Mouse (Mus musculus) hindbrain, embryonic 14.5 days (tissue): Measurements from ENCODE around the gene Atg7. TPM values are rescaled to one million over a fixed set of nuclear protein-coding genes. Genes with fewer than 3 reads are reported as not detected.
A peak's percentile ranks its signal among the peaks of the same experiment; 100 is the strongest.

Experiments
- ATAC-seq: fragments of 200-750 bp; cut with Nextera tagmentation; 2 replicates; pipeline ENCODE4 v1.8.0; 2017; ENCODE audit warnings: moderate number of reproducible peaks, mild to moderate bottlenecking, moderate TSS enrichment, moderate library complexity; ENCODE audit not compliant: low FRiP score
- DNase-seq: peaks from one replicate; pipeline ENCODE4 v3.0.0-alpha.2; 2015; ENCODE audit warnings: low spot score
- H3K27ac ChIP-seq: fragments of 300-500 bp; sonication (generic); 2 replicates; pipeline ENCODE4 v1.5.1; 2014; ENCODE audit warnings: mild to moderate bottlenecking, moderate library complexity
- H3K27me3 ChIP-seq: fragments of 300-500 bp; sonication (generic); 2 replicates; pipeline ENCODE4 v1.6.1; 2014; ENCODE audit warnings: mild to moderate bottlenecking, low read length, mixed read lengths; ENCODE audit not compliant: control insufficient read depth, insufficient read depth
- H3K36me3 ChIP-seq: fragments of 300-500 bp; sonication (generic); replicated peaks from 2 replicates; pipeline ENCODE4 v1.6.1; 2014; ENCODE audit not compliant: control insufficient read depth, insufficient read depth
- H3K4me1 ChIP-seq: fragments of 300-500 bp; sonication (generic); replicated peaks from 2 replicates; pipeline ENCODE4 v1.6.1; 2014; ENCODE audit warnings: antibody characterized with exemption, low read length, mixed read lengths; ENCODE audit not compliant: control insufficient read depth, insufficient read depth
- H3K4me2 ChIP-seq: fragments of 300-500 bp; sonication (generic); replicated peaks from 2 replicates; pipeline ENCODE4 v1.6.1; 2014; ENCODE audit warnings: mild to moderate bottlenecking, moderate library complexity
- H3K4me3 ChIP-seq: fragments of 300-500 bp; sonication (generic); replicated peaks from 2 replicates; pipeline ENCODE4 v1.5.1; 2014; ENCODE audit warnings: mild to moderate bottlenecking, low read length
- H3K9ac ChIP-seq: fragments of 300-500 bp; sonication (generic); 2 replicates; pipeline ENCODE4 v1.6.1; 2014
- H3K9me3 ChIP-seq: fragments of 300-500 bp; sonication (generic); 2 replicates; pipeline ENCODE4 v1.6.1; 2016; ENCODE audit warnings: low read length; ENCODE audit not compliant: control insufficient read depth
- WGBS: fragments of 180-500 bp; shearing (Covaris S2); extraction: QIAGEN DNeasy Blood & Tissue Kit; methylation state at CpG from one replicate; pipeline ENCODE4 v1.1.7; 2014; 5-methylcytosine and 5-hydroxymethylcytosine counted together
- polyA plus RNA-seq: library from polyadenylated mRNA; unstranded; fragments of >200 nt; fragmentation: Nextera tagmentation; extraction: Ambion mirVana; gene quantifications from 2 replicates; pipeline ENCODE4 v1.2.1, GENCODE M21; 2014

The Atg7 gene
- polyA plus RNA-seq, 1 experiment from 2014 or later, result 18.9 TPM

DNA sequence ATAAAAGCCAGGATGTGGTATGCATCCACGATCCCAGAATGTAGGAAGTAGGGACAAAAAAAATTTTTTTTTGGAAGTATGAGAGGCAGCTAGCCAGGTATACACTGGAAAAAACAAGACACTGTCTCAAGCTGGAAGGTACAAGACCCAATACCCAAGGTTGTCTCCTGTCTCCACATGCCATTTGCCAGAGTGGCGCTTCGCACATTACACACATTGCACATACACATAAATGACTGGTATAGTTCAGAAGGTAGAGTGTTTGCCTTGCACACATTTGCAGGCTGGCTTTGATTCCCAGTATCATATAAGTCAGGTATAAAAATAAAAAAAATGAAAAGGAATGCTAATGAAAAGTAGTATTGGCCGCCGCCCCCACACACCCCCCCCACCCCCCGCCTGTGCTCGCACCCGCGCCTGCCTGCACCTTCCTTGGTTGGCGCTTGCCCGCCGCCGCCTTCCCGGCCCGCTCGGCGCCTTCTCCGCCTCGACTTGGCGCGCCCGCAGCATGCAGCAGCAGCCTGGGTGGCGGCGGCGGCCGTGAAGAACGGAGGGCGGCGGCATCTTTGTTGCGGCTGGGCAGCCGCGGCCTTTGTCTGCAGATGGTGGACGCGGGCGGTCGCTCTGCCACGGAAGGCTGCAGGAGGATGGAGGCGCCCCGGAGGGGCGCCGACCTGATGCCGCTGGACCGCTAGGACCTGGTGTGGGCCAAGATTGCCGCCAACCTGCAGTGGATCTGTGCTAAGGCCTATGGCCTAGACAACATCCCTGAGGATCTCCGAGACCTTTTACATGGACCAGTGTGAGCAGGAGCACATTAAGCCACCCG, 95.2 kb downstream of the Atg7 start:
- Histone ChIP-seq H3K36me3 (no peaks in the 10 kb centered on the region), H3K9me3 (0 out of 2 replicates have a peak, but pooled peaks cover 13% of the 10 kb centered on the region), H3K9ac (peak overlapping the region; percentile 72), H3K27ac (peak overlapping the region; percentile 44; the same call in 1 of the 2 replicates), H3K27me3 (no peaks in the 10 kb centered on the region), H3K4me3 (peak overlapping the region; percentile 27), H3K4me2 (peak overlapping the region; percentile 58), H3K4me1 (peaks cover 5% of the 10 kb centered on the region)
- WGBS, result 9% methylated on average over 44 of the region's 46 CpGs
- ATAC-seq (peak; percentile 46; the same call in 1 of the 2 replicates), DNase-seq (no peak)

GRCm38 (mm10) chr6:114738760-114739112, 95.8 kb downstream of the Atg7 start:
- H3K4me2 ChIP-seq, result peak overlapping the region; percentile 58
- WGBS, result 80% methylated on average over 4 of the region's 4 CpGs
- no peaks in the 10 kb centered on the region for H3K27me3 ChIP-seq
- H3K4me3 ChIP-seq, result peak overlapping the region; percentile 27
- ATAC-seq (0 out of 2 replicates have a peak, but pooled peaks have one; percentile 4), DNase-seq (no peak)
- H3K36me3 ChIP-seq, result no peaks in the 10 kb centered on the region
- H3K9me3 ChIP-seq, result 0 out of 2 replicates have a peak, but pooled peaks cover 13% of the 10 kb centered on the region
- H3K27ac ChIP-seq, result peak overlapping the region; percentile 44; the same call in 1 of the 2 replicates
- peaks cover 5% of the 10 kb centered on the region for H3K4me1 ChIP-seq
- H3K9ac ChIP-seq, result peak overlapping the region; percentile 72

GRCm38 (mm10) chr6:114742209-114743003, 99.5 kb downstream of the Atg7 start:
- H3K4me1 ChIP-seq, result peaks cover 5% of the 10 kb centered on the region
- H3K4me2 ChIP-seq, result no peak overlapping the region
- no peak overlapping the region for H3K27ac ChIP-seq
- H3K9ac ChIP-seq, result no peak overlapping the region
- H3K36me3 ChIP-seq, result no peaks in the 10 kb centered on the region
- H3K9me3 ChIP-seq, result 0 out of 2 replicates have a peak, but pooled peaks cover 13% of the 10 kb centered on the region
- WGBS, result 95% methylated on average over 12 of the region's 12 CpGs
- ATAC-seq (no peak), DNase-seq (no peak)
- H3K27me3 ChIP-seq, result no peaks in the 10 kb centered on the region
- no peak overlapping the region for H3K4me3 ChIP-seq

GRCm38 (mm10) chr6:114743126-114743525, 100.2 kb downstream of the Atg7 start:
- H3K4me2 ChIP-seq, result no peak overlapping the region
- peaks cover 5% of the 10 kb centered on the region; the same call in 1 of the 2 replicates for H3K4me1 ChIP-seq
- no peak overlapping the region for H3K4me3 ChIP-seq
- no peaks in the 10 kb centered on the region for H3K36me3 ChIP-seq
- WGBS, result 93% methylated on average over 8 of the region's 8 CpGs
- no peak overlapping the region for H3K9ac ChIP-seq
- ATAC-seq, result no peak
- no peak overlapping the region for H3K27ac ChIP-seq
- 0 out of 2 replicates have a peak, but pooled peaks cover 13% of the 10 kb centered on the region for H3K9me3 ChIP-seq
- no peak for DNase-seq
- no peaks in the 10 kb centered on the region for H3K27me3 ChIP-seq

GRCm38 (mm10) chr6:114743845-114744244, 100.9 kb downstream of the Atg7 start:
- Histone ChIP-seq H3K27ac (no peak overlapping the region), H3K4me3 (no peak overlapping the region), H3K9ac (no peak overlapping the region), H3K9me3 (0 out of 2 replicates have a peak, but pooled peaks cover 13% of the 10 kb centered on the region), H3K36me3 (no peaks in the 10 kb centered on the region), H3K4me1 (no peaks in the 10 kb centered on the region), H3K4me2 (no peak overlapping the region), H3K27me3 (no peaks in the 10 kb centered on the region)
- no peak for DNase-seq
- 78% methylated on average over 2 of the region's 2 CpGs for WGBS
- no peak for ATAC-seq

DNA sequence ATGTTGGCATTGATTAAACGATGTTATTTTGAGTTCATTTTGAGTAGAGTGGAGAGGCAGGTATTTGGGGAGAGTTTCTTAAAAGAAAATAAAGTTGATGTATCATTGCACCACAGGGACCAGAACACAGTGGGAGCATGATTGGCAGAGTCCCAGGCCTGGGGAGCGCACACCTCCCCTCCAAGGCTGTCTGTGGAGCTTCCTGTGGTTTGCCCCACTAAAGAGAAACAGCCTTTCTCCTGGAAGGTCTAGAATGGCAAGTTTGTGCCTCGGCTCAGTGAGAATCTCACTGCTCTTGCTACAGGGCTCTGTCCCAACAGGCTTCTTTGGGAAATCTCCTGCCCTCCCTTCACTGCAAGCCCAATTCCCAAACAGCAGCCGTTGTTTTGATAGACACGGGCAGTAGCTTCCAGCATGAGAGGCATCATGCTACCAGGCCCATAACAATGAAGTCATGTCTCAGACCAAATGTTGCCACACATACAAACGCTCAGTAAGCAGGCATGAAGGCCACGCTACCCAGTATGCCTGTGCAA, 103.6 kb downstream of the Atg7 start:
- no peak overlapping the region for H3K27ac ChIP-seq
- no peak overlapping the region for H3K9ac ChIP-seq
- no peaks in the 10 kb centered on the region for H3K4me1 ChIP-seq
- 0 out of 2 replicates have a peak, but pooled peaks cover under 1% of the 10 kb centered on the region for H3K9me3 ChIP-seq
- no peak overlapping the region for H3K4me3 ChIP-seq
- ATAC-seq (no peak), DNase-seq (no peak)
- WGBS, result 85% methylated on average over 7 of the region's 7 CpGs
- no peak overlapping the region for H3K4me2 ChIP-seq
- no peaks in the 10 kb centered on the region for H3K36me3 ChIP-seq
- H3K27me3 ChIP-seq, result no peaks in the 10 kb centered on the region

- no peaks in the 10 kb centered on the region for H3K4me1 ChIP-seq
- H3K9me3 ChIP-seq, result no peaks in the 10 kb centered on the region
- H3K27ac ChIP-seq, result no peak overlapping the region
- H3K9ac ChIP-seq, result no peak overlapping the region
- no peaks in the 10 kb centered on the region for H3K27me3 ChIP-seq
- no peak for ATAC-seq
- WGBS, result 90% methylated on average over 3 of the region's 3 CpGs
- no peaks in the 10 kb centered on the region for H3K36me3 ChIP-seq
- H3K4me3 ChIP-seq, result no peak overlapping the region
- DNase-seq, result no peak
- H3K4me2 ChIP-seq, result no peak overlapping the region
These were observed 105.5 kb downstream of the Atg7 start for GRCm38 (mm10) chr6:114748419-114748818.

DNA sequence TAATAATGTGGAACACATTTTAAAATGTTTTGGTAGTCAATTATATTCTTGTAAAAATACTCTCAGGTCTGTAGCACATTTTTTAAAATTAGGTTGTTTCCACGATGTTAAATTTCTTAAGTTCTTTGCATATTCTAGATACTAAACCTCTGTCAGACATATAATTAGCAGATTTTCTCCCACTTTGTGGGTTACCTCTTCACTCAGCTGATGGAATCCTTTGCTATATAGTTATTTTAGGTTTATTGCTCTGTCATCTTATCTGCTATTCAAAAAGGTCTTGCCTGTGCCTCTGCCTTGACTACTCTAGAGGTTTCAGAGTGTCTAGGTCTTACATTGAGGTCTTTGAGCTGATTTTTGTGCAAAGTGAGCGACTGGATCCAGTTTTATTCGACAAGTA, 106.0 kb downstream of the Atg7 start:
- WGBS, result 96% methylated on average over 3 of the region's 3 CpGs
- Histone ChIP-seq H3K36me3 (no peaks in the 10 kb centered on the region), H3K27ac (no peak overlapping the region), H3K4me3 (no peak overlapping the region), H3K9me3 (no peaks in the 10 kb centered on the region), H3K4me1 (no peaks in the 10 kb centered on the region), H3K9ac (no peak overlapping the region), H3K4me2 (no peak overlapping the region), H3K27me3 (no peaks in the 10 kb centered on the region)
- DNase-seq (no peak), ATAC-seq (no peak)

DNA sequence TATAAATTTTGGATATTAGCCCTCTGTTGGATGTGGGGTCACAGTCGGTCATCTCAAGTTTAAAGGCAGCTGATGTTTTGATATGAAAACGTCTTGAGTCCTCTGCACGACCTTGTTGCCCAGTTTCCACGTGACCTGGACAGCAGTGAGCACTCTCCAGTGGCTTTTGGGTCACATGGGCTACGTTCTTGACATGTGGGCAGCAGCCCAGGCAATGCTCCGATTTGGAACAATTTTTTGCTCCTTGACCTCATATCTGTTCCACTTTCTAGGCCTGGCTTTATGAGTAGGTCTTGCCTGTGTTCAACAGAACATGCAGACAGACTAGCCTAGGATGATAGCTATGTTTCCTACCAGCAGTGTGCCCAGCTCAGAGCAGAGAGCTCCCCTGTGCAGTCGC, 115.9 kb downstream of the Atg7 start:
- no peak overlapping the region for H3K4me3 ChIP-seq
- no peak overlapping the region for H3K27ac ChIP-seq
- no peaks in the 10 kb centered on the region for H3K4me1 ChIP-seq
- ATAC-seq (no peak), DNase-seq (no peak)
- H3K4me2 ChIP-seq, result no peak overlapping the region
- 78% methylated on average over 7 of the region's 7 CpGs for WGBS
- no peak overlapping the region for H3K9ac ChIP-seq
- no peaks in the 10 kb centered on the region for H3K27me3 ChIP-seq
- no peaks in the 10 kb centered on the region for H3K36me3 ChIP-seq
- H3K9me3 ChIP-seq, result no peaks in the 10 kb centered on the region
